Mouse (Mus musculus) embryonic fibroblast, embryonic 13.5 days (primary cell): ENCODE results near the gene Camta1.

Source experiments
- CTCF ChIP-seq: IDR thresholded peaks from 2 replicates; pipeline ENCODE4 v1.5.1; 2011; ENCODE audit warnings: mild to moderate bottlenecking, control low read depth, low read length, moderate library complexity, borderline replicate concordance; ENCODE audit not compliant: insufficient read depth
- POLR2A ChIP-seq: IDR thresholded peaks from 2 replicates; pipeline ENCODE4 v1.6.1; 2011; ENCODE audit warnings: low read depth, mild to moderate bottlenecking, control low read depth, low read length, moderate library complexity

GRCm38 (mm10) chr4:150882632-150883031 is 979.0 kb downstream of the Camta1 start:
- TF ChIP-seq POLR2A (no peak), CTCF (no peak)
